Mouse (Mus musculus): Measurements from ENCODE around the gene Bach2. TPM values are rescaled to one million over a fixed set of nuclear protein-coding genes. Genes with fewer than 3 reads are reported as not detected.
A peak's percentile ranks its signal among the peaks of the same experiment; 100 is the strongest.

Gene Bach2
- polyA plus RNA-seq, 1 experiment from 2014 or later, result 1.1 TPM

DNA sequence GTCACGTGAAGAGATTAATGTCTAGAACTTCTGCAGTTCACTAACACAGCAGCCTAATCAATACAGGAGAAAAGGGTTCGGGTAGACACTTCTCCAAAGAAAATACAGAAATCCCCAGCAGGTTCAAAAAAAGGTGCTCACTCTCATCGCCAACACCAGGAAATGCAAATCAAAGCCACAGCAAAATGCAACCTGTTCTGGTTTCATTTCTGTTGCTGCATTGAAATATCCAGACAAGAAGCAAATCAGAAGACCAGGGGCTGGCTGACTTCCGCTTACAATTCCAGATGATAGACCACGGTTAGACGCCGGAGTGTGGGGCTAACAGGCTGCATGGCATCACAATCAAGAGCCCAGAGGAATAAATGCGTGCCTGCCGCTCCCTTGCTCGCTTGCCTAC lies 9.3 kb upstream of the Bach2 start:
- no peaks in the 10 kb centered on the region for H3K9me3 ChIP-seq (ENCODE audit: control insufficient read depth)
- H3K36me3 ChIP-seq (ENCODE audit: control insufficient read depth, insufficient read depth), result no peaks in the 10 kb centered on the region
- H3K4me3 ChIP-seq (ENCODE audit: low read depth, low read length), result no peak overlapping the region
- no peak for ATAC-seq
- no peak for TF ChIP-seq CTCF (IDR thresholded peaks at IDR 0.05; ENCODE audit: low read depth)
- WGBS, result 81% methylated on average over 10 of the region's 10 CpGs
- H3K27ac ChIP-seq (ENCODE audit: low read depth, low read length), result no peak overlapping the region
- no peak overlapping the region for H3K9ac ChIP-seq (ENCODE audit: low read depth, low read length)
- H3K4me2 ChIP-seq (replicated peaks; ENCODE audit: low read depth), result no peak overlapping the region
- no peaks in the 10 kb centered on the region for H3K4me1 ChIP-seq (replicated peaks; ENCODE audit: control insufficient read depth, insufficient read depth, low read length)
- H3K27me3 ChIP-seq (replicated peaks; ENCODE audit: control insufficient read depth, insufficient read depth, low read length), result no peaks in the 10 kb centered on the region

DNA sequence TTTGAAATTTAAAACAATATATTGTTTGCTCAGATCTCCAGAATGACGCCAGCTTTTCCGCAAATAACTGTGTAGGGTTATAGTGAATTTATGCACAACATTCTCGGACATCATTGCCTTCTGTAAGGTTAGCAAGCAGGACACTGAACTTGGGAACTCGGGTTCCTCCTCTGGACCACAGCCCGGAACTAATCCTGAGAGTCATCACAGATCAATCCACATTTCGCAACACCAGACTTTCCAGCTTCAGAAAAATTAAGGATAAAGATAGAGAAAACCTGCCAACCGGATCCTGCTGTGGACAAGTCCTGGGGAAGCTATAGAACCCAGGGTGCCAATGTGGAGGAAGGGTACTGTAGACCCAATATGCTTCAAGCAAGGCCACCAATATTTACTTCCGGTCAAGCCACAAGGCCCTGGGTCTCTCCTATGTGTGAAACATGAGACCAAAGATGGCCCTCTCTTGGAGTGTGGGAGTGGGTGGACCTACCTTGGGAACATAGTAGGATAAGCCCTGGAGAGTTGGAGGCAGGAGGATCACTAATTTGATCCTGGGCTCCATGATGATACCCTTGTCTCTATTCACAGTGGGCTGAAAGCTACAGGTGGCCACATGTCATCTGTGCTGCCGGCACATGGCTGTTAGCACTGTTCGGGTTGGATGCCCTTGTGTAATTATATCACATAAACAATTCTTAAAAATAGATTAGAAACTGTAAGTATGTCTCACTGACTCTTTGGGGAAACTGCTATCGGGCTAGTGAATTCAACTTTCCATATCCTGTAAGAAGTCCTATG lies 7.1 kb upstream of the Bach2 start:
- Histone ChIP-seq H3K27ac (ENCODE audit: low read depth, low read length) (no peak overlapping the region), H3K4me2 (replicated peaks; ENCODE audit: low read depth) (no peak overlapping the region), H3K4me1 (replicated peaks; ENCODE audit: control insufficient read depth, insufficient read depth, low read length) (no peaks in the 10 kb centered on the region), H3K36me3 (ENCODE audit: control insufficient read depth, insufficient read depth) (no peaks in the 10 kb centered on the region), H3K9ac (ENCODE audit: low read depth, low read length) (no peak overlapping the region), H3K9me3 (ENCODE audit: control insufficient read depth) (no peaks in the 10 kb centered on the region), H3K4me3 (ENCODE audit: low read depth, low read length) (no peak overlapping the region), H3K27me3 (replicated peaks; ENCODE audit: control insufficient read depth, insufficient read depth, low read length) (no peaks in the 10 kb centered on the region)
- ATAC-seq, result no peak
- 78% methylated on average over 11 of the region's 11 CpGs for WGBS
- no peak for TF ChIP-seq CTCF (IDR thresholded peaks at IDR 0.05; ENCODE audit: low read depth)

DNA sequence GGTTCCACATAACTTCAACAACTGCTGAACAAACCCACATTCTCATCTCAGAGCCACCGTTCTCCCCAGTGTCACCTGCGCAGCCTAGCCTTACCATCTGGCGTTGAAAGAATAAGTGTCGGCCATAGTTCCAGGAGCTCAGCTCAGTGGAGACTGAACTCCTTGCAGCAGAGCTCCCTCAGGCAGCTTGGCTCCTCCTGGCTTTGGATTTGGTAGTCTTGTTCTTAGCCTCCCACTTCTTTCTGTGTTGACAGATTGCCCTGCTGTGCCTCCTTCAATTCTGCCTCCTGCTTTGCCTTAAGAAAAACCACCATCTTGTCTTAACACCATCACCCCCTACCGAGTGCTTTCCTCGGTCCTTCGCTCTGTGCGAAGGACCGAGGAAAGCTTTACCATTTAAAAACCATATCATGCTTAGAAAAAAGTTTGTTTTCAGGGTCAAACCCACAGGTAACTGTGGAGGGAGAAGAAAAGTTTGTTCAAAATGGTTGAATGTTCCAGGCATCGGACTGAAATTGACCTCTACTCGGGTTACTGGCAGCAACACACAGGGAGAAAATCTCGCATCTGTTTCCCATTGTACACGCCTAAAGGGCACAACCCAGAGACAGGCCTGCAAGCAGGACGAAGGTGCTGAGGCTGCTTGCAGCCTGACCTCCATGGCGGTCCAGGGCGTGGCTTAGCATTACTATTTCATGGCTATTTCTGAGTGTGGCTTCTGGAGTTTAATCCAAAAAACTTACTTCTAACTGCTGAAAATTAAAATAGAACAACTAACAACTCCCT lies 2.5 kb upstream of the Bach2 start:
- ATAC-seq, result no peak
- H3K36me3 ChIP-seq (ENCODE audit: control insufficient read depth, insufficient read depth), result no peaks in the 10 kb centered on the region
- H3K27ac ChIP-seq (ENCODE audit: low read depth, low read length), result no peak overlapping the region
- H3K9me3 ChIP-seq (ENCODE audit: control insufficient read depth), result no peaks in the 10 kb centered on the region
- H3K4me3 ChIP-seq (ENCODE audit: low read depth, low read length), result no peak overlapping the region
- peaks cover 11% of the 10 kb centered on the region for H3K27me3 ChIP-seq (replicated peaks; ENCODE audit: control insufficient read depth, insufficient read depth, low read length)
- no peaks in the 10 kb centered on the region; the same call in 1 of the 2 replicates for H3K4me1 ChIP-seq (replicated peaks; ENCODE audit: control insufficient read depth, insufficient read depth, low read length)
- no peak overlapping the region for H3K9ac ChIP-seq (ENCODE audit: low read depth, low read length)
- no peak overlapping the region for H3K4me2 ChIP-seq (replicated peaks; ENCODE audit: low read depth)
- WGBS, result 85% methylated on average over 16 of the region's 16 CpGs
- TF ChIP-seq CTCF (IDR thresholded peaks at IDR 0.05; ENCODE audit: low read depth), result no peak

DNA sequence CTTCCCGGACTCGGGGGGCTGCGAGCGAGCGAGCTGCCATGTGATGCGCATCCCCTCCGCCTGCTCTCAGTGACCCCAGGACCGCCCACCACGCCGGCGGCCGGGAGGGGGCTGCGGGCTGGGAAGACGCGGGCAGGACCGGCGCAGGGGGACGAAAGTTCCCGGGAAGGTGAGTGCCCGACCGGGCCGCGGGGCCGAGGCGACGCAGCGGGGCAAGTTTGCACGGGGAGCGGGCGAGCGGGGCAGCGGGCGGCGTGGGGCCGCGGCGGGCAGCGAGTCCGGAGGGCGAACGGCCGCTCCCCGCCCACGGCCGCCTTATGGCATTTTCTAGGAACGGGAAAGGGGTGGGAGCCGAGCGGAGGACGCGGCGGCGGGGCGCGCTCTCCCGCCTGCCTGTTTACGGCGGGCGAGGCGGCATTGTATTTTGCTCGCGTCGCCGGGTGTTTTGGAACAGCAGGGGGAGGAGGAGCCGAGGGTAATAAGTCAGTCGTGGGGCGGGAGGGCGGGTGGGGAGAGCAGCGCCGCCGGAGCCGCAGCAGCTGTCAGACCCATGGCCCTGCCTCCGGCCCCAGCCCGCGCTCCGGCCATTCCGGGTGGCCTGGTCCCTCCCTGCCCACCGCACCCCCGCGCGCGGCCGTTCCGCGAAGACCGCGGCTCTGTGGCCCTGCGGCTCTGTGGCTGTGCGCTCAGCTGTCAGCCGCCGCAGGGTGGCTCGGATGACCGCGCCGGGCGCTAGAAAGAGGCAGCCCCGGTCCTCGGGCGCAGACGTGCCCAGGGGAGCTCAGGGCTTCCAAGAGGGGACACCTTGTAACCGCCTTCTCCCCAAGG lies 531 bp downstream of the Bach2 start:
- H3K27me3 ChIP-seq (replicated peaks; ENCODE audit: control insufficient read depth, insufficient read depth, low read length), result peaks cover 11% of the 10 kb centered on the region
- peak overlapping the region; percentile 87 for H3K4me3 ChIP-seq (ENCODE audit: low read depth, low read length)
- H3K36me3 ChIP-seq (ENCODE audit: control insufficient read depth, insufficient read depth), result no peaks in the 10 kb centered on the region
- H3K4me2 ChIP-seq (replicated peaks; ENCODE audit: low read depth), result peak overlapping the region; percentile 100
- no peak for TF ChIP-seq CTCF (IDR thresholded peaks at IDR 0.05; ENCODE audit: low read depth)
- under 1% methylated on average over 92 of the region's 100 CpGs for WGBS
- no peaks in the 10 kb centered on the region; the same call in 1 of the 2 replicates for H3K4me1 ChIP-seq (replicated peaks; ENCODE audit: control insufficient read depth, insufficient read depth, low read length)
- peak; percentile 63 for ATAC-seq
- peak overlapping the region; percentile 88 for H3K27ac ChIP-seq (ENCODE audit: low read depth, low read length)
- H3K9me3 ChIP-seq (ENCODE audit: control insufficient read depth), result no peaks in the 10 kb centered on the region
- H3K9ac ChIP-seq (ENCODE audit: low read depth, low read length), result peak overlapping the region; percentile 82

DNA sequence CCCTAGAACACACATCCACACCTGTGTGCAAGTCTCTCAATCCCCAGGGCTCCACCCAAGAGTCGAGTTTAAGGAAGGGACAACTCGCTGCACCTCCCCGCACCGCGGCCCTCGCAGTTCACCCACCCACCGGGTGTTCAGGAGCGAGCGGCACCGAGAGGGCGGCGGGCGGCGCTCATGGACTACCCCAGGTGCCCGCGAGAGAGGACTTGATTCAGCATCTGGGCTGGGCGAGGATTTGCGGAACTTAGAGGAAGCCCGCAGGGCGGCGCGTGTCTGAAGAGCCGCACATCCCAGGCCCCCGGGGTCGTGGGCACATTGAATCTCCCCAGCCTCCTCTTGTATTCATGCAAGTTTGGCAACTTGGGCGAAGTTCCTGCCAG lies 1.1 kb downstream of the Bach2 start:
- peak overlapping the region; percentile 82 for H3K9ac ChIP-seq (ENCODE audit: low read depth, low read length)
- peak overlapping the region; percentile 100 for H3K4me2 ChIP-seq (replicated peaks; ENCODE audit: low read depth)
- H3K27ac ChIP-seq (ENCODE audit: low read depth, low read length), result 0 out of 2 replicates have a peak overlapping the region, but pooled peaks have one; percentile 88
- H3K4me1 ChIP-seq (replicated peaks; ENCODE audit: control insufficient read depth, insufficient read depth, low read length), result no peaks in the 10 kb centered on the region; the same call in 1 of the 2 replicates
- no peaks in the 10 kb centered on the region for H3K36me3 ChIP-seq (ENCODE audit: control insufficient read depth, insufficient read depth)
- H3K27me3 ChIP-seq (replicated peaks; ENCODE audit: control insufficient read depth, insufficient read depth, low read length), result peaks cover 11% of the 10 kb centered on the region
- H3K4me3 ChIP-seq (ENCODE audit: low read depth, low read length), result peak overlapping the region; percentile 87
- ATAC-seq, result peak; percentile 20
- no peaks in the 10 kb centered on the region for H3K9me3 ChIP-seq (ENCODE audit: control insufficient read depth)
- TF ChIP-seq CTCF (IDR thresholded peaks at IDR 0.05; ENCODE audit: low read depth), result peak; percentile 63
- under 1% methylated on average over 26 of the region's 26 CpGs for WGBS
